Mouse (Mus musculus) adrenal gland, postnatal 14 days (tissue): ENCODE results near the gene Sost. TPM values are rescaled to one million over a fixed set of nuclear protein-coding genes. Genes with fewer than 3 reads are reported as not detected.
A peak's percentile ranks its signal among the peaks of the same experiment; 100 is the strongest.
"Not testable (repeated sequence)": the region's sequence is repeated elsewhere in the genome, so short reads cannot be mapped to it uniquely, and the experiment has no call there.

Experiments
- DNase-seq: peaks from one replicate; pipeline ENCODE4 v3.0.0; 2021; ENCODE audit warnings: mixed read lengths
- long read RNA-seq, 2 experiments: library from polyadenylated mRNA; stranded (forward); transcript quantifications; one replicate each; pipeline ENCODE4 v2.0.0; 2021
- total RNA-seq: library from RNA; stranded (reverse); gene quantifications from 2 replicates; pipeline ENCODE4 v1.2.3, GENCODE M21; 2021

Sost gene
- 1.6 TPM in 1 of 2 replicates, not detected in the other for total RNA-seq
- long read RNA-seq, experiment 1, result 0 reads
- long read RNA-seq, experiment 2, result 0 reads

GRCm38 (mm10) chr11:101966965-101967614 lies at the start of gene Sost:
Sost (minus strand) TSS chr11:101967015.
- no peak for DNase-seq

- peak; percentile 40 for DNase-seq
Observed at GRCm38 (mm10) chr11:102016136-102016535, 49.3 kb upstream of the Sost start.

GRCm38 (mm10) chr11:102015472-102015871 lies 48.7 kb upstream of the Sost start:
- DNase-seq, result no peak

GRCm38 (mm10) chr11:102013201-102013600 lies 46.4 kb upstream of the Sost start:
- DNase-seq, result no peak

GRCm38 (mm10) chr11:102011510-102011909 lies 44.7 kb upstream of the Sost start:
- DNase-seq, result no peak

- no peak for DNase-seq
Observed at GRCm38 (mm10) chr11:102010140-102010539, 43.3 kb upstream of the Sost start.

GRCm38 (mm10) chr11:102008954-102009637 lies 42.3 kb upstream of the Sost start:
- DNase-seq, result no peak

GRCm38 (mm10) chr11:102008372-102008771 lies 41.6 kb upstream of the Sost start:
- no peak for DNase-seq

GRCm38 (mm10) chr11:102006688-102007087 lies 39.9 kb upstream of the Sost start:
- DNase-seq, result no peak

- DNase-seq, result peak; percentile 34
Observed at GRCm38 (mm10) chr11:102006271-102006670, 39.5 kb upstream of the Sost start.

- no peak for DNase-seq
Observed at GRCm38 (mm10) chr11:102004251-102004650, 37.4 kb upstream of the Sost start.

GRCm38 (mm10) chr11:101999466-101999865 lies 32.7 kb upstream of the Sost start:
- DNase-seq, result no peak

- DNase-seq, result no peak
Observed at GRCm38 (mm10) chr11:101998258-101998657, 31.4 kb upstream of the Sost start.

- no peak for DNase-seq
Observed at GRCm38 (mm10) chr11:101995938-101996337, 29.1 kb upstream of the Sost start.

GRCm38 (mm10) chr11:101994100-101994499 lies 27.3 kb upstream of the Sost start:
- DNase-seq, result no peak

GRCm38 (mm10) chr11:101992411-101992810 lies 25.6 kb upstream of the Sost start:
- DNase-seq, result no peak

- DNase-seq, result no peak
Observed at GRCm38 (mm10) chr11:101991813-101992212, 25.0 kb upstream of the Sost start.

GRCm38 (mm10) chr11:101990244-101990643 lies 23.4 kb upstream of the Sost start:
- DNase-seq, result no peak

GRCm38 (mm10) chr11:101986913-101987312 lies 20.1 kb upstream of the Sost start, which contains the start of gene Dusp3:
Dusp3 (minus strand) TSS chr11:101987013.
- DNase-seq, result no peak

- peak; percentile 89 for DNase-seq
Observed at GRCm38 (mm10) chr11:101985990-101986389, 19.2 kb upstream of the Sost start.

- not testable (repeated sequence) for DNase-seq
Observed at GRCm38 (mm10) chr11:101985450-101985849, 18.6 kb upstream of the Sost start.

GRCm38 (mm10) chr11:101984054-101985025 lies 17.5 kb upstream of the Sost start, which contains the start of gene Cfap97d1:
Cfap97d1 (plus strand) TSS chr11:101984279.
- DNase-seq, result peak; percentile 95
